Mouse (Mus musculus) c-Kit-positive CD71-negative TER-119-negative erythroid progenitor cells, embryonic 14.5 days (primary cell): ENCODE measurements around the gene Trim31.

Experiments used
- DNase-seq: peaks from one replicate; pipeline ENCODE4 v3.0.0-alpha.2; 2013; ENCODE audit warnings: low read depth

Gene Trim31

DNA sequence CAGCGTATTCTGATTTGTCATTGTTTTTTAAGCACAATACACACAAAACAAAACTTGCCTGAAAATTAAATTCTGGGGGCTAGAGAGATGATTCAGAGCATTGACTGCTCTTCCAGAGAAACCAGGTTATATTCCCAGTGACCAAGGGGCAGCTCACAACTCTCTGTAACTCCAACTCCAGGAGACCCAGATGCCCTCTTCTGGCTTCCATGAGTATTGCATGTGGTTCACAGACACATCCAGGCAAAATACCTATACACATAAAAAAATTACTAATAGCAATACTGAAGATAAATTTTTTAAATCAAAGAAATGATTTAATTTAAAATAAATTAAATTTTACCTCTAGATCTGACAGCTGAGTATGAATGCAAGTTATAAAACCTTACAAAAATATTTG is 1.3 kb upstream of the Trim31 start:
- peak; percentile 17 for DNase-seq

DNA sequence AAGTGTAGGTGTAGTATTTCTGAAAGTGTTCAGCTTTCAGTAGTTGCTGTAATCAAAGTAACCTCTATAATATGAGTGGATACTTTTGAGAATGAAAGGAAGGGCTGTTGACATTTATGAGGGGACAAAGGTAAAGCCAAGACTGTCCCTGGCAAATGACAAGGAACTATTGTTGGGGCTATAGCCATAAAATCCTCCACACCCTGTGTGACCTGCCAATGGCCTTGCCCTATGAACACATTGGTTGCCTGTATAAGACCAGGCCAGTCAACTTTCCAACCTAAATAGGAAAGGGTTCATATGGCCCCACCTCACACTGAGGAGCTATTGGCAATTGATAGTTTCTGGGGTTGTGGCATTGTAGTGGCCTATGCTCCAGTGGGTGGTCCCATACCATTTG is 853 bp upstream of the Trim31 start:
- DNase-seq = no peak

- DNase-seq = no peak
These were observed 1.5 kb downstream of the Trim31 start for GRCm38 (mm10) chr17:36899376-36899775.

DNA sequence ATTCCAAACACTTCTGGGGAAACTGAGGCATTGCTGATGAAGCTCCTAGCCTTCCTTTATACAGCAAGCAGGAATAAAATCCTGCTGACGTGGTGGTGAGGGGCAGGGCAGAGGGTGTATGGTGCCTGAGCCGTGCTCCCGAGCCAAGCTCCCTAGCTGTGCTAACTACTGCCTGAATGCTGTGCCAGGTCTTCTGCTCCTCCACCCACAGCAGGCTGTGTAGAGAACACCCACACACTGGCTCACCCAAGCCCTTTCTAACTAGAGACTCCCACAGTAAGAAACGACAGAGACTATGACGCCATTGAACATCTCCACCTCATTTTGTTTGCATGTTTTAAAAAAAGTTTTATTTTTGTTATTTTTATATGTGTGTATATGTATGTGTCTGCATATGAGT is 2.1 kb downstream of the Trim31 start:
- no peak for DNase-seq

DNA sequence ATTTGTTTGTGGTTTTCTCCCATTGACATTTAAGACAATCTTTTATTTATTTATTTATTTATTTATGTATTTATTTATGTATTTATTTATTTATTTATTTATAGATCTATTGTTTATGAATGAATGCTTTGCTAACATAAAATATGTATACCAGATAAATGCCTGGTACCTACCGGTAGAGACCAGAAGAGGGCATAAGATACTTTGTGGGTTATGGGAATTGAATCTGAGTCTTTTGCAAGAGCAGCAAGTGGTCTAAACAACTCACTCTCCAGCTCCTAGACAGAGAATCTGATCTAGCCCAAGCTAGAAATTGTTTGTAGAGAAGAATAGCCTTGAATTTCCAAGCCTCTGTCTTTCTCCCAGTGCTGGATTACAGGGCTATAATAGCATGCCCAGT is 2.8 kb downstream of the Trim31 start:
- no peak for DNase-seq

- no peak for DNase-seq
These were observed 5.7 kb downstream of the Trim31 start for GRCm38 (mm10) chr17:36903651-36904050.

- DNase-seq = no peak
These were observed 10.3 kb downstream of the Trim31 start for GRCm38 (mm10) chr17:36908235-36908634.

GRCm38 (mm10) chr17:36909802-36910201 is 11.9 kb downstream of the Trim31 start:
- DNase-seq = no peak

GRCm38 (mm10) chr17:36912031-36912430 is 14.1 kb downstream of the Trim31 start:
- DNase-seq = no peak

- peak; percentile 64 for DNase-seq
These were observed 16.2 kb downstream of the Trim31 start for GRCm38 (mm10) chr17:36914108-36914507.

- peak; percentile 43 for DNase-seq
These were observed 17.2 kb downstream of the Trim31 start for GRCm38 (mm10) chr17:36915076-36915475.

GRCm38 (mm10) chr17:36920239-36920638 is 22.3 kb downstream of the Trim31 start:
- DNase-seq = no peak

DNA sequence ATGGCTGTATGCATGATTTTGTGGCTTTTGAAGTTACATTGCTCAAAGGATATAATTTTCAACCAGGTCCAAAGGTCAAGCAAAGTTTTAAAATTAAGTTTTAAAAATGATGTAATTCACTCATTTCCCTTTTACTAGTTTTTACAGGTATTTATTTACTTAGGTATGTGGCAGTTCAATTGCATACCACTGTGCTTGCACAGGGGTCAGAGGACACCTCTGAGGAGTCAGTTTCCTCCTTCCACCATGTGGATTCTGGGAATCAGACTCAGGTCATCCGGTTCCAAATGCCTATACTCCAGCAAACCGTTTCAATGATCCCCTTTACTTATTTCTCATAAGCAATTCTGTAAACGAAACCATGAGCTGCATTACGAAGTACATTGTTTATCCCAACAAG is 24.8 kb downstream of the Trim31 start:
- DNase-seq = no peak

- no peak for DNase-seq
These were observed 25.6 kb downstream of the Trim31 start for GRCm38 (mm10) chr17:36923491-36923890.

GRCm38 (mm10) chr17:36927496-36928120 is 29.7 kb downstream of the Trim31 start:
- DNase-seq = no peak

- DNase-seq = no peak
These were observed 31.5 kb downstream of the Trim31 start for GRCm38 (mm10) chr17:36929236-36929932.

- DNase-seq = no peak
These were observed 32.3 kb downstream of the Trim31 start for GRCm38 (mm10) chr17:36930233-36930632.

GRCm38 (mm10) chr17:36931130-36931529 is 33.2 kb downstream of the Trim31 start:
- no peak for DNase-seq

- no peak for DNase-seq
These were observed 33.9 kb downstream of the Trim31 start for GRCm38 (mm10) chr17:36931806-36932205.

DNA sequence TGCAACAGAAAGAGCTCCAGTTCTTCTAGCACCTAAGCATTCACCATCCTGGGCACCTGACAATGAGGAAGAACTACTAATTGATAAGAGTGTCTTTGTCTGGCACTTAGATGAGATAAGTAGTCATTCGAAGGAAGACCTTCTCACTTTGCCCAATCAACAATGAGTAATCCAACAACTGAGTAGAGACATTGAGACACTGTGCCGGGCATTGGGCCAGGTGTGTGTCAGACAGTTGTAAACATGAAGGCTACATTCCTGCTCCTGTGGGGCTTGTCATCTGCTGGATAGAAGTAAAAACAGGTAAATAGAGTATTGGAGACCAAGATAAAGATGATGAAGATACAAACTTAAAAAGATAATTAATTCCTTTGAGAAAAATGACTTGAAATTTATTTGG is 40.1 kb downstream of the Trim31 start:
- DNase-seq = no peak

- no peak for DNase-seq
These were observed 44.5 kb downstream of the Trim31 start for GRCm38 (mm10) chr17:36942391-36942790.

GRCm38 (mm10) chr17:36942791-36943471 is 45.0 kb downstream of the Trim31 start, which contains the start of gene Rnf39:
TSS of gene Rnf39 (plus strand) at chr17:36942918.
- no peak for DNase-seq

DNA sequence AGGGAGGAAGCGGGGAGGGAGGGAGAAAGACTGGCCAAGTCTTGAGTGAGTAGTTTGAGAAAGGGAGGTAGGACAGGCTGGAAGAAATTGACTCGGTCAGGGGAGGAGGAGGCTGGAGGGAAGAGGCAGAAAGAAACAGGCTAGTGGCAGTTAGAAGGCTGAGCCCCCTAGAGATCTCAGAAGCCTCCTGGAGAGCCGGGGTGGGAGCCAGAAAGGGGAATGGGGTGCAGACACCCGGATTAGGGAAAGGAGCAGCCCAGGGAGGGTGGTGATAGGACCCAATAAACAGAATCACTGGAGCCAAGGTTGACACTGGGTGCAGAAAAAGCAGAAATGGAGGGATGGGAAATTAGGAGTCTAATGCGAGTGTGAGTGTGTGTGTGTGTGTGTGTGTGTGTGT is 45.8 kb downstream of the Trim31 start:
- DNase-seq = no peak
